Mouse (Mus musculus): ENCODE results near the gene Fryl. TPM values are rescaled to one million over a fixed set of nuclear protein-coding genes. Genes with fewer than 3 reads are reported as not detected.

Fryl gene
- polyA plus RNA-seq, 1 experiment: 157 TPM

GRCm38 (mm10) chr5:73114878-73115277, 141.5 kb downstream of the Fryl start:
- WGBS: 95% methylated on average over 4 of the region's 4 CpGs

GRCm38 (mm10) chr5:73112331-73112730, 144.1 kb downstream of the Fryl start:
- 96% methylated on average over 13 of the region's 13 CpGs for WGBS

More at GRCm38 (mm10) chr5:73114878-73115277, 141.5 kb downstream of the Fryl start:
- no peaks in the 10 kb centered on the region for H3K4me1 ChIP-seq (ENCODE audit: control insufficient read depth, insufficient read depth, low read length)
- H3K4me3 ChIP-seq (replicated peaks; ENCODE audit: control insufficient read depth, low read depth, low read length): no peak overlapping the region
- no peak overlapping the region for H3K27ac ChIP-seq (ENCODE audit: control insufficient read depth, insufficient read depth, low read depth, low read length, poor library complexity)
- TF ChIP-seq POLR2A (IDR thresholded peaks at IDR 0.05; ENCODE audit: borderline replicate concordance, control insufficient read depth, low read depth, low read length) (no peak), CTCF (IDR thresholded peaks at IDR 0.05; ENCODE audit: control insufficient read depth, insufficient read depth, low read length) (peak; percentile 67; the same call in 1 of the 2 replicates)

GRCm38 (mm10) chr5:73103657-73104056, 152.8 kb downstream of the Fryl start:
- TF ChIP-seq POLR2A (IDR thresholded peaks at IDR 0.05; ENCODE audit: borderline replicate concordance, control insufficient read depth, low read depth, low read length) (no peak), CTCF (IDR thresholded peaks at IDR 0.05; ENCODE audit: control insufficient read depth, insufficient read depth, low read length) (no peak)
- 92% methylated on average over 7 of the region's 7 CpGs for WGBS

More at GRCm38 (mm10) chr5:73112331-73112730, 144.1 kb downstream of the Fryl start:
- no peak overlapping the region for H3K4me3 ChIP-seq (replicated peaks; ENCODE audit: control insufficient read depth, low read depth, low read length)
- no peak for TF ChIP-seq CTCF (IDR thresholded peaks at IDR 0.05; ENCODE audit: control insufficient read depth, insufficient read depth, low read length)
- no peak for TF ChIP-seq POLR2A (IDR thresholded peaks at IDR 0.05; ENCODE audit: borderline replicate concordance, control insufficient read depth, low read depth, low read length)
- no peaks in the 10 kb centered on the region for H3K4me1 ChIP-seq (ENCODE audit: control insufficient read depth, insufficient read depth, low read length)
- no peak overlapping the region for H3K27ac ChIP-seq (ENCODE audit: control insufficient read depth, insufficient read depth, low read depth, low read length, poor library complexity)

GRCm38 (mm10) chr5:73102342-73102989, 154.0 kb downstream of the Fryl start:
- H3K4me3 ChIP-seq (replicated peaks; ENCODE audit: control insufficient read depth, low read depth, low read length): no peak overlapping the region
- no peak overlapping the region for H3K27ac ChIP-seq (ENCODE audit: control insufficient read depth, insufficient read depth, low read depth, low read length, poor library complexity)
- no peaks in the 10 kb centered on the region for H3K4me1 ChIP-seq (ENCODE audit: control insufficient read depth, insufficient read depth, low read length)
- TF ChIP-seq POLR2A (IDR thresholded peaks at IDR 0.05; ENCODE audit: borderline replicate concordance, control insufficient read depth, low read depth, low read length) (no peak), CTCF (IDR thresholded peaks at IDR 0.05; ENCODE audit: control insufficient read depth, insufficient read depth, low read length) (no peak)
- WGBS: 96% methylated on average over 10 of the region's 10 CpGs

More at GRCm38 (mm10) chr5:73103657-73104056, 152.8 kb downstream of the Fryl start:
- Histone ChIP-seq H3K27ac (ENCODE audit: control insufficient read depth, insufficient read depth, low read depth, low read length, poor library complexity) (no peak overlapping the region), H3K4me3 (replicated peaks; ENCODE audit: control insufficient read depth, low read depth, low read length) (no peak overlapping the region), H3K4me1 (ENCODE audit: control insufficient read depth, insufficient read depth, low read length) (no peaks in the 10 kb centered on the region)

GRCm38 (mm10) chr5:73092236-73092635, 164.2 kb downstream of the Fryl start:
- no peak overlapping the region for H3K4me3 ChIP-seq (replicated peaks; ENCODE audit: control insufficient read depth, low read depth, low read length)
- H3K4me1 ChIP-seq (ENCODE audit: control insufficient read depth, insufficient read depth, low read length): no peaks in the 10 kb centered on the region
- H3K27ac ChIP-seq (ENCODE audit: control insufficient read depth, insufficient read depth, low read depth, low read length, poor library complexity): no peak overlapping the region
- WGBS: 95% methylated on average over 8 of the region's 8 CpGs
- TF ChIP-seq POLR2A (IDR thresholded peaks at IDR 0.05; ENCODE audit: borderline replicate concordance, control insufficient read depth, low read depth, low read length) (no peak), CTCF (IDR thresholded peaks at IDR 0.05; ENCODE audit: control insufficient read depth, insufficient read depth, low read length) (no peak)

GRCm38 (mm10) chr5:73089158-73089557, 167.3 kb downstream of the Fryl start:
- TF ChIP-seq CTCF (IDR thresholded peaks at IDR 0.05; ENCODE audit: control insufficient read depth, insufficient read depth, low read length) (no peak), POLR2A (IDR thresholded peaks at IDR 0.05; ENCODE audit: borderline replicate concordance, control insufficient read depth, low read depth, low read length) (no peak)
- no peak overlapping the region for H3K4me3 ChIP-seq (replicated peaks; ENCODE audit: control insufficient read depth, low read depth, low read length)
- no peaks in the 10 kb centered on the region for H3K4me1 ChIP-seq (ENCODE audit: control insufficient read depth, insufficient read depth, low read length)
- H3K27ac ChIP-seq (ENCODE audit: control insufficient read depth, insufficient read depth, low read depth, low read length, poor library complexity): no peak overlapping the region
- 94% methylated on average over 17 of the region's 17 CpGs for WGBS

GRCm38 (mm10) chr5:73081496-73081895, 174.9 kb downstream of the Fryl start:
- Histone ChIP-seq H3K27ac (ENCODE audit: control insufficient read depth, insufficient read depth, low read depth, low read length, poor library complexity) (no peak overlapping the region), H3K4me1 (ENCODE audit: control insufficient read depth, insufficient read depth, low read length) (no peaks in the 10 kb centered on the region), H3K4me3 (replicated peaks; ENCODE audit: control insufficient read depth, low read depth, low read length) (no peak overlapping the region)
- WGBS: 85% methylated on average over 5 of the region's 5 CpGs
- TF ChIP-seq POLR2A (IDR thresholded peaks at IDR 0.05; ENCODE audit: borderline replicate concordance, control insufficient read depth, low read depth, low read length) (no peak), CTCF (IDR thresholded peaks at IDR 0.05; ENCODE audit: control insufficient read depth, insufficient read depth, low read length) (no peak)

- 89% methylated on average over 5 of the region's 5 CpGs for WGBS
- no peak overlapping the region for H3K4me3 ChIP-seq (replicated peaks; ENCODE audit: control insufficient read depth, low read depth, low read length)
- no peaks in the 10 kb centered on the region for H3K4me1 ChIP-seq (ENCODE audit: control insufficient read depth, insufficient read depth, low read length)
- H3K27ac ChIP-seq (ENCODE audit: control insufficient read depth, insufficient read depth, low read depth, low read length, poor library complexity): no peak overlapping the region
- TF ChIP-seq CTCF (IDR thresholded peaks at IDR 0.05; ENCODE audit: control insufficient read depth, insufficient read depth, low read length): no peak
- no peak for TF ChIP-seq POLR2A (IDR thresholded peaks at IDR 0.05; ENCODE audit: borderline replicate concordance, control insufficient read depth, low read depth, low read length)
Measured at GRCm38 (mm10) chr5:73079801-73080200, 176.6 kb downstream of the Fryl start.

All from bone marrow, adult 2 months (tissue).